ENCODE assay signal across 14 mouse cellular contexts in the genomic region with DNA sequence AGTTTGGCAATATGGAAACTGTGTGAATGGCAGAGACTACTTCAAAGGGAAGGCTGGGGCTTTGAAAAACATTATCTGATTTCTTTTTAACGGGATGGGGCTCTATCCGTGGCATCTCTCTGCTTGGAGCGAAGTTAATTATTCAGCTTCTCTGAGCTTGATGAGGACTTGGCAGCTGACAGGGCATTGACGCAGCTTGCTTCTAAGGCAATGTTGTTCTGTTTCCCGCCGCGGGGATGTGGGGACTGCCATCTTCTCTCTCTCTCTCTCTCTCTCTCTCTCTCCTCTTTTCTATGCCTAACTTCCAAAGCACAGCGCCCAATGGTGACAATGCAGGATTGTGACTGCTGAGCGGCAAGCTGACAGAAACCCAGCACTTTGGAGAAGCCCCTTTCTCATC.
DNase-seq lines count a peak whose midpoint lies in the region; ATAC-seq lines count a peak whose summit lies in the region.
"Had no signal": no experiment of that assay in that cellular context is flagged by ENCODE, and none has a peak within 500 bp of the region (broad histone marks: within the 10 kb centered on the region; RNA-seq: fewer than 3 reads in every experiment).

No protein-coding gene starts in this region.

- no peak overlapping the region for H3K4me2 ChIP-seq in forebrain, embryonic 14.5 days (ENCODE audit: low read length)
- H3K4me2 ChIP-seq in midbrain, embryonic 14.5 days (ENCODE audit: low read length), result no peak overlapping the region
- no peak overlapping the region for H3K4me2 ChIP-seq in liver, embryonic 11.5 days
- H3K4me2 ChIP-seq: embryonic facial prominence, embryonic 15.5 days had no signal

- peak overlapping the region; percentile 62 for H3K27ac ChIP-seq in forebrain, embryonic 14.5 days (ENCODE audit: low read depth, low read length)
- H3K27ac ChIP-seq in midbrain, embryonic 14.5 days (replicated peaks; ENCODE audit: low read depth, low read length), result peak overlapping the region; percentile 66; the same call in 1 of the 2 replicates
- H3K27ac ChIP-seq in liver, embryonic 11.5 days (ENCODE audit: low read depth, low read length), result no peak overlapping the region
- H3K27ac ChIP-seq: embryonic facial prominence, embryonic 15.5 days; heart, embryonic 10.5 days; stomach, postnatal 0 days had no signal

- peak; percentile 65; the same call in 1 of the 2 replicates for ATAC-seq in forebrain, embryonic 14.5 days
- ATAC-seq in midbrain, embryonic 14.5 days (ENCODE audit: low FRiP score, low TSS enrichment), result peak; percentile 37; the same call in 1 of the 2 replicates
- no peak for ATAC-seq in liver, embryonic 11.5 days (replicated peaks; ENCODE audit: low FRiP score)

- H3K27me3 ChIP-seq in forebrain, embryonic 14.5 days (replicated peaks; ENCODE audit: control insufficient read depth, insufficient read depth, low read length), result no peaks in the 10 kb centered on the region
- H3K27me3 ChIP-seq in midbrain, embryonic 14.5 days (ENCODE audit: control insufficient read depth, insufficient read depth, low read length), result no peaks in the 10 kb centered on the region
- H3K27me3 ChIP-seq in liver, embryonic 11.5 days (replicated peaks; ENCODE audit: control insufficient read depth, insufficient read depth, low read length), result no peaks in the 10 kb centered on the region
- H3K27me3 ChIP-seq: embryonic facial prominence, embryonic 15.5 days had no signal

- no peaks in the 10 kb centered on the region for H3K36me3 ChIP-seq in forebrain, embryonic 14.5 days (ENCODE audit: control insufficient read depth, insufficient read depth, low read length)
- no peaks in the 10 kb centered on the region for H3K36me3 ChIP-seq in midbrain, embryonic 14.5 days (ENCODE audit: control insufficient read depth, insufficient read depth, low read length)
- no peaks in the 10 kb centered on the region for H3K36me3 ChIP-seq in liver, embryonic 11.5 days (ENCODE audit: control insufficient read depth, insufficient read depth, low read length)
- H3K36me3 ChIP-seq: embryonic facial prominence, embryonic 15.5 days; heart, embryonic 10.5 days had no signal

- peaks cover 13% of the 10 kb centered on the region for H3K4me1 ChIP-seq in forebrain, embryonic 14.5 days (ENCODE audit: control insufficient read depth, insufficient read depth, low read length)
- H3K4me1 ChIP-seq in midbrain, embryonic 14.5 days (ENCODE audit: control insufficient read depth, insufficient read depth, low read length), result peaks cover 11% of the 10 kb centered on the region; the same call in 1 of the 2 replicates
- peaks cover 2% of the 10 kb centered on the region; the same call in 1 of the 2 replicates for H3K4me1 ChIP-seq in liver, embryonic 11.5 days (replicated peaks; ENCODE audit: control insufficient read depth, insufficient read depth, low read length)
- H3K4me1 ChIP-seq: embryonic facial prominence, embryonic 15.5 days had no signal

- 27% methylated on average over 9 of the region's 9 CpGs for WGBS in forebrain, embryonic 14.5 days
- 51% methylated on average over 9 of the region's 9 CpGs for WGBS in midbrain, embryonic 14.5 days
- 76% methylated on average over 9 of the region's 9 CpGs for WGBS in liver, embryonic 11.5 days

- H3K9ac ChIP-seq in forebrain, embryonic 14.5 days (ENCODE audit: low read length), result no peak overlapping the region
- no peak overlapping the region for H3K9ac ChIP-seq in midbrain, embryonic 14.5 days (replicated peaks; ENCODE audit: low read length)
- H3K9ac ChIP-seq in liver, embryonic 11.5 days (ENCODE audit: low read depth, low read length), result no peak overlapping the region
- H3K9ac ChIP-seq: embryonic facial prominence, embryonic 15.5 days had no signal

- no peaks in the 10 kb centered on the region for H3K9me3 ChIP-seq in forebrain, embryonic 14.5 days (replicated peaks; ENCODE audit: control insufficient read depth, low read length)
- no peaks in the 10 kb centered on the region for H3K9me3 ChIP-seq in midbrain, embryonic 14.5 days (ENCODE audit: control insufficient read depth, low read length)
- no peaks in the 10 kb centered on the region for H3K9me3 ChIP-seq in liver, embryonic 11.5 days (ENCODE audit: control insufficient read depth, low read length)
- H3K9me3 ChIP-seq: embryonic facial prominence, embryonic 15.5 days; heart, embryonic 10.5 days had no signal

- DNase-seq in kidney, postnatal 25 days, result peak; percentile 43 to 56
- no peak for DNase-seq in kidney, postnatal 4 days
- DNase-seq in brain, adult 2 months (ENCODE audit: low read depth, low spot score), result peak; percentile 61
- peak; percentile 86 for DNase-seq in forebrain, embryonic 14.5 days (ENCODE audit: low spot score)
- peak; percentile 69 for DNase-seq in midbrain, embryonic 14.5 days
- DNase-seq in frontal cortex, postnatal 25 days (ENCODE audit: low spot score in 2 of 2), result no peak
- DNase-seq in liver, embryonic 11.5 days (ENCODE audit: low spot score), result no peak
- DNase-seq: cerebellum, postnatal 36 days; heart, postnatal 36 days; lung, adult 18-20 months; thymus, postnatal 36 days had no signal

- no peak overlapping the region for H3K4me3 ChIP-seq in forebrain, embryonic 14.5 days (ENCODE audit: low read depth, low read length)
- no peak overlapping the region for H3K4me3 ChIP-seq in midbrain, embryonic 14.5 days (replicated peaks; ENCODE audit: low read depth, low read length)
- no peak overlapping the region for H3K4me3 ChIP-seq in liver, embryonic 11.5 days (ENCODE audit: low read depth, low read length)
- H3K4me3 ChIP-seq: embryonic facial prominence, embryonic 15.5 days; heart, embryonic 10.5 days had no signal

Comparison
In these comparisons a context has a peak if more than half of its experiments do, and no peak if none do; other contexts are left out.
1. DNase-seq: peak in kidney, postnatal 25 days (2 of 2), brain, adult 2 months (single experiment), forebrain, embryonic 14.5 days (single experiment) and midbrain, embryonic 14.5 days (single experiment); none in kidney, postnatal 4 days (0 of 2), frontal cortex, postnatal 25 days (0 of 2) and liver, embryonic 11.5 days (single experiment).